Mouse (Mus musculus): ENCODE data around the gene Slc25a47.
A peak's percentile ranks its signal among the peaks of the same experiment; 100 is the strongest.

DNA sequence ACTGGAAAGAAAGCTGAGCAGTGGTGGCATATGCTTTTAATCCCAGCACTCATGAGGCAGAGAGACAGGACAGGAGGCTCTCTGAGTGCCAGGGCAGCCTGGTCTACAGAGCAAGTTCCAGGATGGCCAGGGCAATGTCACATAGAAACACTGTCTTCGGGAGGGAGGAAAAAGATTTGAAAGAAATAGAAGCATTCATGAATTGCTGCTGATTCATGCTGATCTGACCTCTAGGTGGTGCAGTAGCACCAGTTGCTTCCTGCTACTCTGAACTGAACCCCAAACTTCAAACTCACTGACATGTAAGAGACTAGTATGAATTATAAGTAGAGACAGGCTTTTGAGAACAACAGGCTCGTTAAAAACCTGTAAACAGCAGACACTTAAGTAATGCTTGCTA, 24.7 kb upstream of the Slc25a47 start:
- no peak for TF ChIP-seq POLR2A (IDR thresholded peaks at IDR 0.05; ENCODE audit: borderline replicate concordance, insufficient read depth, low read length)
- peak; percentile 58; the same call in 1 of the 2 replicates for TF ChIP-seq CTCF (IDR thresholded peaks at IDR 0.05; ENCODE audit: borderline replicate concordance, insufficient read depth, low read depth, low read length)
